Mouse (Mus musculus): ENCODE data around the gene Cdh6. TPM values are rescaled to one million over a fixed set of nuclear protein-coding genes. Genes with fewer than 3 reads are reported as not detected.

The Cdh6 gene
- total RNA-seq, 2 experiments from 2014 or later = 21.3 to 25.3 TPM

DNA sequence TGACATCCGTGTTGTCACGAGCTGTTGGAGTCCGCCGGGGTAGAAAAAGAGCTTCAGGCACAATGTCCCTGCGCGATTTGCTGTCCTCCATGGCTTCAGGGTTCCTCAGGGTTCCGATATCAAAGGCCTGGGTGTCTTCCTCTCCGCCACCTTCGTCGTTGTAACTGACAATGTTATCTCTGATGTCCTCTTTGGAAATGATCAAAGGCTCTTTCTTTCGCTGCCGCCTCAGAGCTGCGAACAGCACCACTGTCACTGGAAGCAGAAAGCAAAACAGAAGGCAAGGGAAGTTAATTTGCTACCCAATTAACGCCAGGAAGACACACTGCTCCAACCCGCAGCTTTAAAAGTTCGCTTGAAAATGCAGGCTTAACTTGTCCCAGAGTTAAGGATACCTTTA lies 139.0 kb downstream of the Cdh6 start:
- no peak for DNase-seq (ENCODE audit: extremely low spot score in 1 of 2, low spot score in 2 of 2)
- intact Hi-C loops (cut with DNase I) = no loop called here
- no peak overlapping the region for H3K4me3 ChIP-seq
- TF ChIP-seq CTCF (IDR thresholded peaks at IDR 0.05) = no peak
- no peak overlapping the region for H3K27ac ChIP-seq

DNA sequence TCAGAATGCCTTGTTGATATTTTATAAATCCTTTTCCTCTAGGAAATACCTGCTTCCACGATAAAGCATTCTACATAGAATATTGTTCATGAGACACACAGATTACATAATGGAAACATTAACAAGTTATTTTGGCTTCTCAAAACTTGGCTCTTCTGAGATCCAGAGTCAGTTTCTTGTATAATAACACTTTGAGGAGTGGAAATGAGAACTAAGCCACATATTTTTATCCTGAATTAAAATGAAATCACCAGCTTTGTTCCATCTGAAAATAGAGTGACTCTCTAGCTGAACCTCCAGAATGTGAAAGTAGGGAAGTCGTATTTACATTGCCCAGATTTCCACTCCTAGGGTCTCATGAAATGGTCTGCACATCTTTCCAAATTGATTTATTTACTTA lies 142.8 kb downstream of the Cdh6 start:
- H3K27ac ChIP-seq = peak overlapping the region; percentile 81
- intact Hi-C loops (cut with DNase I) = no loop called here
- H3K4me3 ChIP-seq = no peak overlapping the region
- no peak for DNase-seq (ENCODE audit: extremely low spot score in 1 of 2, low spot score in 2 of 2)
- no peak for TF ChIP-seq CTCF (IDR thresholded peaks at IDR 0.05)

DNA sequence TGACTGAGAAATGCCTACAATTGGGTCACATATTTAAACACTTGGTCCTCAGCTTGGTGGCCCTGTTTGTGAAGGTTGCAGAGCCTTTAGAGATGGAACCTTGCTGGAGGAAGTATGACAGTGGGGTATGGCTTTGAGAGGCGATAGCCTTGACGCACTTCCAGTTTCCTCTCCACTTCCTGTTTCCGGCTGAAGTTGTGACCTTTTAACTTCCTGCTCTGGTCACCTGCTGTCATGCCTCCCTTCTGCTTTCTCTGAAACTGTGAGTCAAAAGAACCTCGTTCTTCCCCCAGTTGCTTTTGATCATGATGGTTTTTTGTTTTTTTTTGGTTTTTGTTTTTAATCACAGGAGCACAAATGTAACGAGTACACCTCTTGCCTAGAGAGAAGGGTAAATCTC lies 146.0 kb downstream of the Cdh6 start:
- DNase-seq (ENCODE audit: extremely low spot score in 1 of 2, low spot score in 2 of 2) = no peak
- Histone ChIP-seq H3K27ac (no peak overlapping the region), H3K4me3 (no peak overlapping the region)
- intact Hi-C loops (cut with DNase I) = loop anchor here (5.0 kb wide), 1 partner anchor 140 kb away; no protein-coding TSS in a partner anchor
- TF ChIP-seq CTCF (IDR thresholded peaks at IDR 0.05) = no peak

DNA sequence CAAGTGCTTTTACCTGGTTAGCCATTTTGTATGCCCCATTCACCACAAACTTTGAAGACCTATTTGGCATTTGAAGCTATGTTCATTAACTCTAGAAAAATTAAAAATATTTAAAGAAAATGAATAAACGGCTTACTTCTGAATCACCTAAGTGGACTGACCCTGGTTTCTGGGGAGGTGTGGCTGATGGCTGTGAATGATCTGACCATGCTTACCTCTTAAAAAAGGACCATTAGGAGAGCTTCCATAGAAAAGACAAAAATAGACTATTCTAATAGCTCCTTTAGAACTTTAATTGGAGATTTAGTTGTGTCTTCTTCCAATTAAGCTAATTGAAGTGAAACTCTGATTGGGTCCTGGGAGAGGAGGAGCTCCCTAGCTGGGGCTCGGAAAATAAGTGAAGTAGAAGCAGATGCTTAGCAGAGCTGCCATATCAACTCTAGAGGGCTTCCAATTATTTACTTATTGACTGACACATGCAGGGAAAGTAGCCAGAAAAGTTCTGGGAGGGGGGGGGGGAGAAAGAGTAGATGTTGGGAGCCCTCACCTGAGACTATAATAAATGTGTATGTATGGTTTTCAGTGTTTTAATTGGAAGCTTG lies 156.6 kb downstream of the Cdh6 start:
- no peak for DNase-seq (ENCODE audit: extremely low spot score in 1 of 2, low spot score in 2 of 2)
- Histone ChIP-seq H3K27ac (no peak overlapping the region), H3K4me3 (no peak overlapping the region)
- intact Hi-C loops (cut with DNase I) = no loop called here
- no peak for TF ChIP-seq CTCF (IDR thresholded peaks at IDR 0.05)

DNA sequence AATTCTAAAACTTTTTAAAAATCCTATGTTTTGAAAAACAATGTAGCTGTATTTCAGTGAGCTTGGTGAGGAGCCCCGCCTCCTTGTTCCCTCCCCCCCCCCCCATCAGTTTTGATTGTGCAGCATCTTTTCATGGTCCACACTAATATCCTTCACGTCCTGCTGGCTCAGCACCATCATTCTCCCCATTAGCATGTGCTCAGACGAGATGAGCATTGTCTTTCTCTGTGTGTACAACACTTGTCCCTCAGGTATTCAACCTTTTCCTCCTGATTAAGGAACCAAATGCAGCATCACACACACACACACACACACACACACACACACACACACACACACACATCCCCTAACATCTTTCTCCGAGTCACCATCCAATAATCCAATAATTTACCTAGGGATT lies 164.7 kb downstream of the Cdh6 start:
- Histone ChIP-seq H3K4me3 (no peak overlapping the region), H3K27ac (no peak overlapping the region)
- TF ChIP-seq CTCF (IDR thresholded peaks at IDR 0.05) = no peak
- intact Hi-C loops (cut with DNase I) = no loop called here
- DNase-seq (ENCODE audit: extremely low spot score in 1 of 2, low spot score in 2 of 2) = no peak

DNA sequence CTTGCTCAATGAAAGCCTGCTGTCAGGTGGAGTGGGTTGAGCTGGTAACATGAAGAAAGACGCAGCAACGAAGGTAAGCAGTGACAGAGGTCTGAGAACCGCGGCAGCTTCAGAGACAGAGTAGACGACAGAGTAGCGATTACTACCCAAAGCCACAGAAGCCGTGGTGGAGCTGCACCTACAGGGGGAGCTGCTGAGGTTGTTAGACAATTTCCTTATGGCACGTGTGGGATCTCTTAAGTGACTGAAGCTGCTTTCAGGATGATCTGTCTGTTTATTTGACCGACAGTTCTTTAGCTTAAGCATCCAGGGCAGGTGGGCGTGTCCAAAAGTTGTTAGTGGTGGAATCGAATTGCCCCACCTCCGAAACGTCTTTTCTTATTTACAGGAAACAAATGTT lies 167.5 kb downstream of the Cdh6 start:
- Histone ChIP-seq H3K4me3 (no peak overlapping the region), H3K27ac (no peak overlapping the region)
- no peak for DNase-seq (ENCODE audit: extremely low spot score in 1 of 2, low spot score in 2 of 2)
- TF ChIP-seq CTCF (IDR thresholded peaks at IDR 0.05) = no peak
- intact Hi-C loops (cut with DNase I) = no loop called here

DNA sequence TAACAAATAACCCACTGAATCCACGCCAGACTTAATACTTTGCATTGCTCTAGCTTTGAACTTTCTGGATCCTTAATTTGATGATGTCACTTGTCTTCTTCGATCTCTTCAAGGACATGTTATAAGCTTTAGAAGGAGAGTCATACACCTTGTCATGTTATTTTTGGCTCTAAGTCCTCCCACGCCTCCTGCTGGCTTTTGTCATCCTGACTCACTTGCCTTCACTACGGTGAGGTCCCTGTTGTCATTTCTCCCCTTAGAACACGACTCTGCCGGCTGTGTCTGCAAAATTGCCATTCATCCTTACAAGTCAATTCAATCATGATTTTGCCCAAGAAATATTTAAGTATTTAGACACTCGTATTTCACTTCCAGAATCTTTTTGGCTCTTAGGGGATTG lies 171.9 kb downstream of the Cdh6 start:
- Histone ChIP-seq H3K4me3 (no peak overlapping the region), H3K27ac (no peak overlapping the region)
- TF ChIP-seq CTCF (IDR thresholded peaks at IDR 0.05) = no peak
- intact Hi-C loops (cut with DNase I) = no loop called here
- DNase-seq (ENCODE audit: extremely low spot score in 1 of 2, low spot score in 2 of 2) = peak; percentile 12

DNA sequence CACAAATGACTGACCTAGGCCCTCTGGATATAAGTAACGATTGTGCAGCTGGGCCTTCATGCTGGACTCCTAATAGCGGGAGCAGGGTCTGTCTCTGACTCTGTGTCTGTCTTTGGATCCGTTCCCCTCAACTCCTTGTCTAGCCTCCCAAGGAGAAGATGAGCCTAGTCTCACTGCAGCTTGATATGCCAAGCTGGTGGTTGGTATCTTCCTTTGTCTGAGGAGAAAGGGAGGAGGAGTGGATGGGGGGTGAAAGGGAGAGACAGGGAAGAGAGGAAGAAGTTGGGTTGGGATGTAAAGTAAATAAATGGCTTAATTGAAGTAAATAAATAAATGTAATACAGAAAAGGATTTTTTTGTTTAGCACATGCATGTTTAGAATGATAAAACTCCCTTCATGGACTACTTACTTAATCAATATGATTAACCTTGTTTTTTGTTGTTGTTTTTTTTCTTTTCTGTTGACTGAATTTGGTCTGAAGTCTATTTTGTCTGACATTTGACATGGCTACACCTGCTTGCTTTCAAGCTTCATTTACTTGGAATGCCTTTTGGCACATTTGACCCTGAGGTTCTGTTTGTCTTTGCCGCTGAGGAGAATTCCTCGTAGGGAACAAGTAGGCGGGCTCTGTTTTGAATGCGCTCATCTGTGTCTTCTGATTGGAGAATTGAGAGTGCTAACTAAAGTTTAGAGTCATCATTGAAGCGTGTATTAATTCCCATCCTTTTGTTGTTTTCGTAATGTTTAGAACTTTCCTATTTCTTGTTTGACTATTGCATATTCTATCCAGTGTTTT lies 178.7 kb downstream of the Cdh6 start:
- Histone ChIP-seq H3K27ac (no peak overlapping the region), H3K4me3 (no peak overlapping the region)
- intact Hi-C loops (cut with DNase I) = no loop called here
- no peak for TF ChIP-seq CTCF (IDR thresholded peaks at IDR 0.05)
- DNase-seq (ENCODE audit: extremely low spot score in 1 of 2, low spot score in 2 of 2) = no peak

Measured in left cerebral cortex, adult 2 months (tissue).